Mouse (Mus musculus) mesoderm, embryonic 11.5 days (tissue): ENCODE measurements around the gene Ndufa3.
A peak's percentile ranks its signal among the peaks of the same experiment; 100 is the strongest.

Experiments
- DNase-seq: peaks from one replicate; pipeline ENCODE4 v3.0.0-alpha.2; 2012; ENCODE audit warnings: low read depth, low spot score

Ndufa3 gene

DNA sequence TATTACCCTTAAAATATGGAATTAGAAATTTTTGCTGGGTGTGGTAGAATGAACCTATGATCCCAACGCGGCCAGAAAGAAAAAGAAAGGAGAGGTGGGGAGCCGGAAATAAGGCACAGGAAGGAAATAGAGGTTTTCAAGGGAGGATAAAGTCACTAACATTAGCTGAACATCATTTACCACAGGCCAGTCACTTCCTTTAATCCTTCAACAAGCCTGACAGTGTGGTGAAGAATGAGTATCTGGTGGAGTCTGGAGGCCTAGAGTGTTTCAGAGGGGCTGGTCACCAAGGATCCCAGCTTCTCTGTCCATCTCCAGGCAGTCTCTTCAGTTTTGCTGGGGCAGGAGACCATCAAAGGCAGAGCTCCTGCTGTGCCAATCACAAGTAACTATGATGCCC lies 6.7 kb upstream of the Ndufa3 start:
- no peak for DNase-seq

DNA sequence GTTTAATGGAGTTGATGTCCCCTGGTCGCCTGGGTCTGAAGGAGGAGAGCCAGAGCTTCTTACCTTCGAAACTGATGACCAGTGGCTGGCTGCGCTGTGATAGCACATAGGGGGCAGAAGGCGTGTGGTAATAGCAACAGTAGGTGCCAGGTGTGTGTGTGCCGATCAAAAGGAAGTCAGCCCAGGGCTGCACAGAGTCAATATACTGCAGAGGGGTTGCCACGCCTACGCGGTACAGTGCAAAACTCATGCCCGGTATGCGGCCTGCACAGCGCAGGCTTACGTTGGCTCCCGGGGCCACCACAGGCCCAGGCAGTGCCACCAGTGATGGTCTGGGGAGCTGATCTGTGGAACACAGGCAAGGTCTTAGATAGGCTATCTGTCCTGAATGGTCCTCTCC lies 6.2 kb upstream of the Ndufa3 start:
- no peak for DNase-seq

DNA sequence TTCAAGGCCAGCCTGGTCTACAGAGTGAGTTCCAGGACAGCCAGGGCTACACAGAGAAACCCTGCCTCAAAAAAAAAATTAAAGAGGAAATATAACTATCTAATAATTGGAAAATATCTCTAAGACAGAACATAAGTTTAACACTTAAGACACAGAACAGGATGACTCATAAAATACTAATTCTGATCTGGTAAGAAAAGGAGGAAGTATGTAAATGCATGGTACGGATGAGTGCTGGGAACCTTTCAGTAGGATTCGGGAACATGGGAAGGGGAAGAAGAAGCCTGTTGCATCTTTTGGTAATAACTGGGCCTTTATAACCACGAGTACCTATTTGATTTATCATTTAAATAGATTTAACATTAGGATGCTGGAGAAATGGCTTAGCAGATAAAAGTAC lies 3.2 kb upstream of the Ndufa3 start:
- no peak for DNase-seq

DNA sequence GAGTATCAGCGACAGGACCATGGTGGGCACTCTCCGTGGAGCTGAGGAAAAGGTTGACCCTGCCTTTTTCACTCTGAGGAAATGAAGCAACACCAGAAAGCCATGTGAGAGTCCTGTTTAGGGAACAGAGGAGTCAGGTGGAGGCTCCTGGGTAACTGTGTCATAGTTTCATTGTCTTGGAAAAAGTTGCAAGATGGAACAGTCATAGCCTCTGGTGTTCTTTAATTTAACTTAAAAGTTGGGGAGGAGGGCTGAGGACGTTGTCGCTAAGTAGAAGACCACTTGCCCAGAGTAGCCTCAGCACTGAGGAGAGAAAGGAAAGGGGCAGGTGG lies 1.1 kb upstream of the Ndufa3 start, which contains the start of gene Oscar:
Gene Oscar, minus strand, starts transcription at position 101 of the 332 bp plus-strand sequence.
- DNase-seq: no peak

DNA sequence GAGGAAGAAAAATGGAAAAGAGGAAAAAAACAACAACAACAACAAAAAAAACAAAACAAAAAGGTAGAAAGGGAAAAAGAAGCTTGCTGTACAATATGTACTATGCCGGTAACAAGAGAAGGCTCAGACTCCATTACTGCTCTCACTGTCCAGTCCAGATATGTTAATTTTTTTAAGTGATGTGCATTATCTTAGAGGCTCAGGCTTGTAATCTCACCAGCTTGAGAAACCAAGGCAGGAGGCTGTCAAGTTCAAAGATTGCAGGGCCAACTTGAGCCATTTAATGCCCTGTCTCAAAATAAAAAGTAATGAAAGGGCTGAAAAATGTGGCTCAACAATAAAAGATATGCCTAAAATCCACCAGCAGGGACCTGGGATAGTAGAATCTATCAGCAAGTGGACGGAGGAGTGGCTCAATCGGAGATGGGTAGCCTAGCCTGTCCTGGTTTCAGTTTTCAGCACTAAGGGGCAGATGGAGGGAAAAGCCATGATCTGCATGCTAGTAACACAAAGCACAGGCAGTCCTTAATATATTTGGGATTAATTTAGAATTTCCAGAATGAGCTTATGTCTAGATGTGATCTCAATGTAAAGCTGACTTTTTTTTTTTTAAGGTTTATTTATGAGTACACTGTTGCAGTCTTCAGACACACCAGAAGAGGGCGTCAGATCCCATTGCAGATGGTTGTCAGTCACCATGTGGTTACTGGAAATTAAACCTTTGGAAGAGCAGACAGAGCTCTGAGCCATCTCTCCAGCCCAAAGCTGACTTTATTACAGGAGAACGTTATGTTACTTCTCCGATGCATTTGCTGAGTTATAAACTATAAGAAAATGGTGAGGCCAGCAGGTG lies 558 bp upstream of the Ndufa3 start:
- DNase-seq: no peak

DNA sequence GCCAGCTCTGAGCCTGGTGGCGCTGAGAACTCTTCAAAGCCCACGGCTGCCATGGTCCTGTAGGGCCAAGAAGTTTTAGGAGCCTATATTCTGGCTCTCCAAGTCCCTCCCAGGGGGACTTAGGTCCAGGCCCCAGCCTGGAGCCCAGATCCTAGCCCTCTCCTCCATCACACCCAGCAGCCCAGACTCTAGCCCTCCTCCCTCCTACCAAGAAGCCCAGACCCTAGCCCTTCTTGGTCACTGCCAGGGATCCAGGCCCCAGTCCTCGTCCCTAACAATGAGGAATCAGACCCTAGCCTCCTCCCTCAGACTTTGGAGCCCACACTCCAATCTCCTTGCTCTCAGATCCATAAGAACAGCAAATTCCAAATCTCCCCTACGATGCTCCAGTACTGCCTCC lies 11.9 kb downstream of the Ndufa3 start:
- no peak for DNase-seq

DNA sequence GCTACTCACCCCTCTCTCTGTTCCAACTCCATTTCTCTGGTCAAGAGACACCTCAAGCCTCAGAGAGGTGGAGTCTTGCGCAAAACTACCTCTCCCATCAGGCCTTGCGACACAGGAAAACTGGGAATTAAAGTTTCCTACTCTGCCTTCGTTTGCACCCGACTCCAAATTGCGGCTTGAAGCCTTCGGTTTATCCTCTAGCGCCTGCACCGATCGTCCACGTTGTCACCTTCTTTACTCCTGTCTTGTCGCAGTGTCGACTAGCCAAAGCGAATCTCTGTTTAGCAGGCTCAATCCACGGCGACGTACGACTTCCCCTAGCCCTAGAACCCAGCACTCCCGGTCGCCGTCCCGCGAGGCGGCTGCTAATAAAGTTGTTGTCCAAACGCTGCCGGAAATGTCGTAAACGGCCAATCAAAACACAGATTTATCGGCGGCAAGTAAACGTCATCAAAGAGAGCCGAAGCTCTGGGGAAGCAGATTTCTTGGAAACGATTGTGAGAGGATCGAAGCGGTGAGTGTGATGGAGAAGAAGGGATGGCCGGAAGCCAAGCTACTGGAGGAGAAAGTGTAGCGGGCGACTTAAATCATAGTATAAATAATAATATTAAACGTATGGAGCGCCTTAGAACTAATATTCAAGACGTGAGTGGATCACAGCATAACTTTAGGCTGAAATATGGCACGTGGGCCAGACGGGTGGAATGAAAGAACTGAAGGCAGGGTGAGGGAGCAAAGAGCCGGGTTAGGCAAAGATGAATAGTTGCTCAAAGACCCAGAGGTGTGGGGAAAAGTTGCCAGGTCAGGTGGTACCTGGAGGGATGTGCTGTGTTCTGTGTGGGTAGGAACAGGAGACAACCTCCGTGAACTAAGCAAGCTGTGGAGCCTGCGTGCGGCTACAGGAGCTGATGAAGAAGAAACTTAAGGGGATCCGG lies 12.6 kb downstream of the Ndufa3 start, which contains the start of the genes Tfpt and Prpf31:
Gene Tfpt, minus strand, starts transcription at position 387 of the 935 bp plus-strand sequence.
Gene Prpf31, plus strand, starts transcription at position 443 of the 935 bp plus-strand sequence.
- DNase-seq: peak; percentile 95

DNA sequence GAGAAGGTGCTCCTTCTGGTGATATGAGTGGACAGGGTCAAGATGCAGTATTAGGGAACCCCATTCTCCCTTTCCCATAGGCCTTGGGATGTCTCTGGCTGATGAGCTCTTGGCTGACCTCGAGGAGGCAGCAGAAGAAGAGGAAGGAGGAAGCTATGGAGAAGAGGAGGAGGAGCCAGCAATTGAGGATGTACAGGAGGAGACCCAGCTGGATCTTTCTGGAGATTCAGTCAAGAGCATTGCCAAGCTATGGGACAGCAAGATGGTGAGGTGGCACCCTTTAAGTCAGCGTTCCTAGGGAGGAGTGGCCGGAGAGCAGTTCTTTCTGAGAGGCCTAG lies 13.3 kb downstream of the Ndufa3 start:
- no peak for DNase-seq

DNA sequence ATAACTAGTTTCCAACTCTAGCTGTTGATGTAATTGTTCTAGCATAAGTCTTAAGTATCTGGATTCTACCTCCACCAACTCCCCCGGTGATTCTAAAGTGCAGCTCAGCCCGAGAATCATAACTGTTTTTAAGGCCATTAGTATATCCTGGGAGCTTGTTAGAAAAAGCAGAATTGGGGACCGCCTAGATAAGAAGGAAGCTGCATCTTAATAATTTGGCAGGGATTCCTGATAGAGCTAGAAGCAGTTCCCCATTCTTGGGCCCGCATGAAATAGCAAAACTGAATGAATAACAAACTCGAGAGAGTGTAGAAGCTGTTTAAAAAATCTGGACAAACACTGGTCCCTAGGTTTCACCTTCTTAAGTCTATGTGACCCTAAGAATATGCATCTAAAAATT lies 26.2 kb downstream of the Ndufa3 start:
- DNase-seq: no peak

DNA sequence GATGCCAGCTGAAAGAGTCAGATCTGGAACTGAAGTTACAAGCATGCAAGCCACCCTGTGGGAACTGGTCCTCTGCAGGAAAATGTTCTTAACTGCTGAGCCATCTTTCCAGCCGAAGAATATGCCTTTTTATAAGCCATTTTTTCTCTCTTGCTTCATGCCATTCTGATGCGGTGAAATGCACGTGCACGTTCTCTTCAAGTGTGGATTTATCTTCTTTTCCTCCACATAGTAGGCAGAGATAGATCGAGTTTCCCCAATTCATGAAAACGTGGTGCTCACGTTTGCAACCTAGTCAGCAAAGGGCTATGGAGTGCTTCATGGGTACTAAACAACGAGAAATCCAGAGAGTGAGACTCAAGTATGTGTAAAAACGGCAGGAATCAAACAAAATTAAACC lies 26.7 kb downstream of the Ndufa3 start:
- no peak for DNase-seq

DNA sequence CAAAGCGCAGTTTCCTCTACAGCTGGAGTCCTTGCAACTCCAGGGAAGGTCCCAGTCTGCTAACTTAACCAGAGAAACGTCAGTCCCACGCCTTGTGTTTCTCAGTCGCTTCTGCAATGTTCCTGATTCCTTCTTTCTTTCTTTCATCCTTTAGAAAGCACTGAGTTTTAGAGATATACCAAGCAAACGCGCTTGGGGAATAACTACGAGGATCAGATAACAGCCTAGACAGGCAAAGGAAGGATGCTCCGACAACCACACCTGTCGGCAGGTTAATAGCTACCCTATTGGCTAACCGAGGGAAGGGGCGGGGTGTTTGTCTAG lies 27.1 kb downstream of the Ndufa3 start:
- DNase-seq: no peak

DNA sequence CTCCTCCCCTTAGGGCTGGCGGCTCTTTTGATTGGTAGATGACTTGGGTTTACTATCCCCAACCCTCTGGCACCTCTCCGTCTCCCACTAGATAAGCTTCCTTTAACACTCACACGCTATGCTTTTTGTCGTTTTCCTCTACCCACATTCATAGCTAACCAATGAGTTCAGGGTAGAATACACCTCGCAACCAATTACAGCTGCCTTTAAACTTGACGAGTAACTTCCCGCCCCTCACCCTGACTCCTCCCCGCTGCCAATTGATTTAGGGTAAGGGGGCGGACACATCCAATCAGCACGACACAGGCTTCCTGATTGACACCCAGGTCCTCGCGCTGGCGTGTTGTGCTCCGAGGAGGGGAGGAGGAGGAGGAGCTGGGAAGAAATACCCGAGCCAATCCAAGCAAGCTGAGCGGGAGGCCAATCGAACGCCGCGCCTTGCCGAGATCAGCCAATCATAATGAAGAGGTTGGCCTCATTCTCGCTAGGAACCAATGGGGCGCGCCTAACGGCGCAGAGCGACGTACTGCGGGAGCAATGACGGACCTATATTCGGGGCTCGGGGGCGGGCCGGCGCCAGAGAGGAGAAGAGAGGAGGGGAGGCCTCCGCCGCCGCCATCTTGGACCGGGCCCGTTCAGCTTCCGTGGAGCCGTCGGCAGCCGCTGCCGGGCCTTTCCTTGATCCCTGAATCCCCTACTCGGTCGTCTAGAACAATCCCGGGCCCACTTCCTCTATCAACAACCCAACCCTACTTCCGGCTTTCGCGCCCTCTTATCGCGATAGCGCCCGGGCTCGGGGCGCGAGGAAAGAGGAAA lies 27.7 kb downstream of the Ndufa3 start, which contains the start of gene Cnot3:
Gene Cnot3, plus strand, starts transcription at position 597 of the 816 bp plus-strand sequence.
- DNase-seq: peak; percentile 99

DNA sequence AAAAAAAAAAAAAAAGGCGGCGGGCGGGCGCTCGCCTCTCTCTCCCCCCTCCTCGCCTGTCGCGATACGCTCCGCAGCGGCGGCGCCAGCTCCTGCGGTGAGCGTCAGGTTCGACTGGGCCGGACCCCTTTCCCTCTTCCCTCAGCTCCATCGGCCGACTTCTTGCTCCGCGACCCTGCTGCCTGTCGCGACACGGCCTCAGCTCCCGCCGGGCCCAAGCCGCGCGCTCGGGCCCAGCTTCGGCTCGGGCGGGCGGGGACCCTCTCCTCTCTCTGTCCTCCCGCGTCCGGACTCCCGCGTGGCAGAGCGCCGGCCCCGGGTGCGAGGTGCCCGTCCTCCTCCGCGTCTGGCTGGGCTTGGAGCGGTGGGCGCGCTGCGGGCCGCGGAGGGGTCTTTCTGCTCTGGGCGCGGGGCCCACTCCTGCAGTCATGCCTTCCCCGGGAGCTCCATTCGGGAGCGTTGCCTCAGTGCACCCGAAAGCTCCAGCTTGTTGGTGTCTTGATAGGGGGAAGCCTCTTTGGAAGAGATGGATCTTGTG lies 28.4 kb downstream of the Ndufa3 start:
- DNase-seq: no peak

DNA sequence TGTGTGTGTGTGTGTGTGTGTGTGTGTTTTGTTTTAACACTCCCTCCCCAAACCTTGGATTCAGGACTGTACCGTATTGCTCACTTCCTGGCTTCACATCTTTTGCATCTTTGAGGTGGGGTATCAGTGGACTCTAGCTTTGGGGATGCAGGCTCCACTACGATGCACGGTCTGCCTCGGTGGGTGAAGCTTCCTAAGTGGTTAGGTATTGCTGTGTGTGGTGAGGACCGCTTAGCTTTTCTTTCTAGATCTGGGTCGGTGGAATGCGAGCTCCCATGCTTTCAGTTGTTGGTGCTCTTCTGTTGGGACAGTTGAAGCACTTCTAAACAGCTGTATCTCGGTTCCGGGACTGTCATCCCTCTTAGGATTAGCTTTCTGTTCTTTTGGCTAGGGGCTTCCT lies 29.0 kb downstream of the Ndufa3 start:
- no peak for DNase-seq

DNA sequence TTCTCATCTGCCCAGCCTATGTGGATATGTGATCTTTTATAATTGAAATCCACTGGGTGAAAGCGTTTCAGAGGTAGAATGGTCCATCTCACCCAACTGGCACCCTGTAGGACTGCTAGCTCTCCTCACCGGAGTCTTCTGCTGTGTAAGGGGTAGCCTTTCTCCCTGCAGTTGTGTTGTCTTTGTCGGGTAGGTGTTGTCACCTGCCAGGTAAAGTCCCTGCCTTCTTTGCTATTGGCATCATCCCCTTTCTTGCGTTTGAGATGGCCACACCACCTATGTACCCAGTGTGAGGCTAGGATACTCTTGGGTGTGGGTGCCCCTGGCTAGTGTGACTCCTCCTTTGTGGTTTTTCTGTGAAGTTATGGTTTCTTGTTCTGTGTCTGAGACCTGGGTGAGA lies 29.5 kb downstream of the Ndufa3 start:
- DNase-seq: no peak

DNA sequence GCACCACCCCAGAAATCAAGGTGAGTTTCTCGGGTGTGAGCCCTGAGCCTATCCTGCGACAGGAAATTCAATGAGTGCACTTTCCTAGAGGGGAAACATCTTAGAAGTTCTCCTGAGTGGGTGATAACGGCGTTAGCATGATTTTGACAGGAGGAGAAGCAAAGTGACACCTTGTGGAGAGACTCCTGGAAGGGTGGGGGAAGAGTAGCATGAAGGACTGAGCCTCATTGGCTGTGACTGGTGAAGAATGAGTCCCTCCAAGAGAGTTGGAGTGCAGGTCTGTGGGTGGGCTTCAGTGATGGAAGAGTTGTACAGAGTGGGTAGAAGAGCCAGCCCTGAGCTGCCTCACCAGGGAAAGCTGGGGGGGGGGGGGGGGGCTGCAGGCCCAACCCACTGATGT lies 39.8 kb downstream of the Ndufa3 start:
- DNase-seq: no peak

DNA sequence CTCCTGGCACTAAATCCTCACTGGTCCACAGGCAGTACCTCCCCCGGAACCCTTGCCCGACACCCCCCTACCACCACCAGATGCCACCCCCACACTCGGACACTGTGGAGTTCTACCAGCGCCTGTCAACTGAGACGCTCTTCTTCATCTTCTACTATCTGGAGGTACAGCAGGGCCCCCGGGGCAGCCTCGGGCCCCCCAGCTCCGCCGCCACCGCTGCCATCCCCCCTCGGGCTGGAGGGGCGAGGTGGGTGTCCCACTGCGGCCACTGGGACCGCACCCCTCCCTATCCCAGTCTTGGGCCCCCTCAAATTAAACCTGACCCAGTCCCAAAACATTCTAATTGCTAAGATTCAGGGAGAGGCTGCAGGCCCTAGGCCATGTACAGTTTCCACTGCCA lies 41.4 kb downstream of the Ndufa3 start:
- no peak for DNase-seq

DNA sequence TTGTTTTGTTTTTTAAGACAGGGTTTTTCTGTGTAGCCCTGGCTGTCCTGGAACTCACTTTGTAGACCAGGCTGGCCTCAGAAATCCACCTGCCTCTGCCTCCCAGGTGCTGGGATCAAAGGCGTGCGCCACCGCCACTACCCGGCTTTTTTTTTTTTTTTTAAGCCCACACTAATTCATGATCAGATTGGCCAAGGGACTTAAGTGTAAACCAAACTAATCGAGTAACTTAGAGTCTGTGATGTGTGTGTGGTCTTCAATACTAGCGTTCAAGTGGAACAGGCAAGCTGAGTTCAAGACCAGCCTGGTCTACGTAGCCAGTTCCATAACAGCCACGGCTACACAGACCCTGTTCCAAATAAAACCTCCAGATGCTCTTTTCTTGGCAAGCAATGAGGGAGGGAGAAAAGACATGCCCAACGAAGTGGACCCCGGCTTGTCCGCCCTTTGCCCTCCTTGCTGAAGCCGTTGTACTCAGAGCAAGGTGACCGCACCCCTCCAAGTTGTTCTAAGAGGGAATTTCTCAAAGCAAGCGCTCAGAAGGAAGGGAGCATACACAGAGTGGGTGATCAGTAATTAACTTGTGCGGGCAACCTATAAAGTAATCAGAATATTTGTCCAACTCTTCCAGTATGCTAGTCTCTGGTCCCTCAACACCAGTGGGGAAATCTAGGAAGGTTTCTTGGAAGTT lies 47.5 kb downstream of the Ndufa3 start:
- DNase-seq: peak; percentile 24

DNA sequence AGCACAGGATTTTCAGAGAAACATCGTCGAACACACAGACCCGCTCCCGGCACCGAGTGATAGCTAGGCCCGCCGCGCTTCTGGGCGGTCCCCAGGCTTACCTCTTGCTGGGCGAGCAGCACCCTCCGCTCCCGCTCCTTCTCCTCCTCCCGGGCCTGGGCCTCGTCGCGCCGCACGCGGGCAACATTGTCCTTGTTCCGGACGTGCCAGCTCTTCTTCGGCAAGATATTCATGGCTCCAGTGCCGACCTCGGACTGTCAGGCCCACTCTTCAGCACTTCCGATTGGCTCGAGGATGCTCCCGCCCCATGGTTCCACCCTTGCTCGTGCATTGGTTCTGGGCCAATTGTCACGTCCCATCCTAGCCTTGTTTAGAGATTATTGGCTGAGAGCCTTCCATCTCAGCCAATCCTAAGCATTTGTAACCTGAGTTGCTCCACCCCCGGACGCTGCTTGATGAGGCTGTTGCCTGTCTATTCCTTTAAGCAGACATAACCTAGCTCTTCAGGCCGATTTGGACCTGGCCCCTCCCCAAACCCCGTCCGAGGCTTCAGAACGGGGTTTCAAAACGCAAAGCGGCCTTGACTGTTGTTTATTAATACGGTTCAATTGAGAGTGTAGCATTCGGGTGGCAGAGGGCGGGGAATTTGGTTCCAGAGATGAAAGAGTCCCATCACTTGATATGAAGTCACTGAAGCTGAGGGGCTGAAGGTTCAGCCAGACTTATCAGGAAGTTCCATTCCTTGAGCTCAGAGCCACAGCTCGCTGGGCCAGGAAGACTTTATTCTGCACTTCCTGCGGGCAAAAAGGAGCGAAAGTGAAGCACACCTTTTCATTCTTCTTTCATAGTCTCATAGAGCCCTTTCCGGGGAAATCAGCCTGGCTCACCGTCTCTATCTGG lies 48.3 kb downstream of the Ndufa3 start, which contains the start of gene Leng1:
Gene Leng1, minus strand, starts transcription at position 626 of the 900 bp plus-strand sequence.
- DNase-seq: peak; percentile 97

DNA sequence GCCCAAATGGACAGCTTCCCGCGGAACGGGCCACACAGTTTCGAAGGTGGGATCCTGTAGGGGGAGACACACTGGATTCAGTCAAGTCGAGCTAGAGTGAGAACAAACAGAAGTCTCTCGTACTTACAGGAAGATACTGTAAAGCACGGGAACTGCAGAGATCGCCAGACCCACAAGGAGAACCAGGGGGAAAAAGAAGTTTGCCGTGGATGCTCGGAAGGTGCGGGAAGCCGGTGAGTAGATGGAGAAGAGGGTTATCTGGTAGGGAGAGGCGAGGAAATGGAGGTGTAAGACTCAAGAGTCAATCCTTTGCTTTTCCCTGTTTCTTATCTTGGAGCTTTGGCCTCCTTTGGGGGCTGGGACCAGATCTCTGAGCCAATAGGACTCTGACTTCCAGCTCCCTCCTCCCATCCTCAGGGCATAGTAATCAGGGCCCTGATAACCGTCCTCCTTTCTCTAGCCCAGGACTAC lies 49.8 kb downstream of the Ndufa3 start:
- DNase-seq: peak; percentile 29
